Mouse (Mus musculus) bone marrow macrophage, adult 2 months (primary cell): ENCODE data around the gene Prss40. TPM values are rescaled to one million over a fixed set of nuclear protein-coding genes. Genes with fewer than 3 reads are reported as not detected.

Experiments used
- H3K27ac ChIP-seq: 2 replicates; pipeline ENCODE4 v1.5.1; 2012; ENCODE audit warnings: low read depth, low read length; ENCODE audit not compliant: insufficient read depth
- H3K4me1 ChIP-seq: 2 replicates; pipeline ENCODE4 v1.6.1; 2012; ENCODE audit warnings: low read length; ENCODE audit not compliant: control insufficient read depth, insufficient read depth
- H3K4me3 ChIP-seq: 2 replicates; pipeline ENCODE4 v1.5.1; 2012; ENCODE audit warnings: mild to moderate bottlenecking, low read length, moderate library complexity; ENCODE audit not compliant: insufficient read depth
- CTCF ChIP-seq: IDR thresholded peaks from 2 replicates; pipeline ENCODE4 v1.5.1; 2012; ENCODE audit warnings: low read depth, mild to moderate bottlenecking, low read length, moderate library complexity
- POLR2A ChIP-seq: IDR thresholded peaks from 2 replicates; pipeline ENCODE4 v1.6.1; 2012; ENCODE audit warnings: mild to moderate bottlenecking, low read depth, low read length, borderline replicate concordance
- polyA plus RNA-seq: library from polyadenylated mRNA; stranded (reverse); fragments of >200 nt; gene quantifications from 2 replicates; pipeline ENCODE4 v1.2.4, GENCODE M21; 2012; ENCODE audit not compliant: missing spikeins, insufficient read depth, insufficient read length

The Prss40 gene
- not detected in 2 replicates for polyA plus RNA-seq

DNA sequence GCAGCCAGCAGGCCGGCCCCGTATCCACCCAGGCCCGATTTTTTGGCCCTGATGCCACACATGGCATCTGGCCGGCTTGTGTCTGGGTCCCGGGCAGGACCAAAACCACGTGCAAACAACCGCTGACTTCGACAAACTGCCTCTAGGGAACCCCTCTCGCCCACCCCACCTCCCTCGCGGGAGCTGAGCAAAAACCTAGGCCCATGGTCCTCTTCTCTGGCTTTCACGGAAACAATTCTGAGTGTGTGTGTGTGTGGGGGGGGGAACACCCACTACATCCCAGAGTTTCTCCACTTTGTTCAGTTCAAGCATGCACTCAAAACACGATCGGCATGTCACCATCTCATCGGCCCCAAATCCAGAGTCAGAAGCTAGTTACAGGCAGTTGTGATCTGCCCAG lies at the start of gene Prss40:
TSS of gene Prss40 (minus strand) at position 101 of the 400 bp plus-strand sequence.
- Histone ChIP-seq H3K4me3 (no peak within 1 kb of the TSS), H3K27ac (no peak within 1 kb of the TSS), H3K4me1 (peaks cover 3% of the 10 kb centered on the region; the same call in 1 of the 2 replicates)
- TF ChIP-seq POLR2A = no peak
- TF ChIP-seq CTCF = no peak

DNA sequence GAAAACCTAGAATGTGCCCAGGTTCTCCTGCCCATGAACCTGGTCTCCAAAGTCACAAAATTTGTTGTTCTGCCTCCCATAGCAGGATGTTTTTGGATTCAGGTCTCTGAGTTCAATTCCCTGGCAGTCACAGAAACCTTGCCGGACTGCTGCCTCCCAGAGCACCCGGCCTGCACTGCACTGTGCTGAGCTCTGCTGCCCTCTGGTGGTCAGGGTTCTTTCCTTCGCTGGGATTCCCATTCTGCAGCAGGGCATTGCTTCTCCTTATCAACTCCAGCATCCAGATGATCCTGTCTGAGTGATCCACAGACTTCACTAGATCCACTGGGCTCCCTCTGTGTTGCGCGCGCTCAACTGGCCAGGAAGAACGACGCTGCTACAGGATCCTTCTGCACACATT lies 41.6 kb upstream of the Prss40 start:
- Histone ChIP-seq H3K27ac (no peak overlapping the region), H3K4me1 (no peaks in the 10 kb centered on the region)
- TF ChIP-seq POLR2A (no peak), CTCF (peak; percentile 89)

DNA sequence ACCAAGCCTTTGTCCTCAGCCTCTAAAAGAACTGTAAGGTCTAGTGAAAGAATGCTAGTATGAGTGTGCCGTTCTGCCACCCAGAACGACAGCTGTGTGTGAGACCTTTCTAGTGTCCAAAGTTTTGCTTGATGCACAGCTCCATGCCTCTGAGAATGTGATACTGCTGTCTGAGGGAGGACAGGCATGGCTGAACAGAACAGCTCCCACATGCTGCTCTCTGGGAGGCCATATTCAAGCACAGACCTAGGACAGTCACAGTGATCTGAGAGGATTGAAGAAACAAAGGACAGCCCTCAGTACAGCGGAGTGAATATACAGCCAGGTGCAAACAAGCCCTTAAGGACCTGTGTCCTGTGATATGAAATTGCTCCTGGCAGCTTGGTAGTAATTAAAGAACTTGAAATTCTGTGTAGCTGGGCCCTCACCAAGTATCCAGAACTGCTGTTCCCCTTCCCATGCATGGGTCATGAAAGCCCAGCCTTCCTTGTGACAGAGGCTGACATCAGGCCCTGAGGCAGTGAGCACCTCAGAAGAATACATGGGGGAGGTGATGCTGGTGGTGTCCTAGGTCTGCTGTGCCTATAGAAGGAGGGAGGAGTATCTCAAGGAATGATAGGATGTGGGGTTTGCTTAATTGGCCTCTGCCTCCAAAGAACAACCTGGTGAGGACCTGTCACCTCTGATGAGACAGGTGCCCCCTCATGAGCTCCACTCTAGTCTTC lies 40.7 kb upstream of the Prss40 start:
- TF ChIP-seq POLR2A (no peak), CTCF (no peak)
- H3K27ac ChIP-seq = no peak overlapping the region
- H3K4me3 ChIP-seq = no peak overlapping the region

More for the DNA sequence above, 41.6 kb upstream of the Prss40 start:
- no peak overlapping the region for H3K4me3 ChIP-seq

DNA sequence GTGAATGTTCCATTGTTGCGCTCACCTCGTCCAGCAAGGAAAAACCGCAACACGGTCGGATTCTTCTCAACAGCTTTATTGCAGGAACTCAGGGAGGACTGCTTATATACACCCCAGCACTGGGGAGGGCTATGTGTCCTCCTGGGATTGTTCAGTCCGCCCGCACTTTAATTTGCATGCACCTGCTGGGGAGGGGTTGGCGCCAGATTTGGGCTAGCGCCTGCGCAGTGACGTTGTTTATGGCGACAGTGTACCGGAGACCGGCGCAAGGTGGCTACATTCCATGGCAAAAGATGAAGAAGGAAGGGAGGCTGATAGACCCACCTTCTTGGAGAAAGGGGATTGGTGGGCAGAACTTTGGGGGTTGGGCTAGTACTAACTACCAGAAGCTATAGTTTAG lies 39.3 kb upstream of the Prss40 start:
- H3K4me3 ChIP-seq = no peak overlapping the region
- TF ChIP-seq CTCF (no peak), POLR2A (no peak)
- H3K27ac ChIP-seq = no peak overlapping the region
- no peaks in the 10 kb centered on the region for H3K4me1 ChIP-seq

More for the DNA sequence above, 40.7 kb upstream of the Prss40 start:
- H3K4me1 ChIP-seq = no peaks in the 10 kb centered on the region

DNA sequence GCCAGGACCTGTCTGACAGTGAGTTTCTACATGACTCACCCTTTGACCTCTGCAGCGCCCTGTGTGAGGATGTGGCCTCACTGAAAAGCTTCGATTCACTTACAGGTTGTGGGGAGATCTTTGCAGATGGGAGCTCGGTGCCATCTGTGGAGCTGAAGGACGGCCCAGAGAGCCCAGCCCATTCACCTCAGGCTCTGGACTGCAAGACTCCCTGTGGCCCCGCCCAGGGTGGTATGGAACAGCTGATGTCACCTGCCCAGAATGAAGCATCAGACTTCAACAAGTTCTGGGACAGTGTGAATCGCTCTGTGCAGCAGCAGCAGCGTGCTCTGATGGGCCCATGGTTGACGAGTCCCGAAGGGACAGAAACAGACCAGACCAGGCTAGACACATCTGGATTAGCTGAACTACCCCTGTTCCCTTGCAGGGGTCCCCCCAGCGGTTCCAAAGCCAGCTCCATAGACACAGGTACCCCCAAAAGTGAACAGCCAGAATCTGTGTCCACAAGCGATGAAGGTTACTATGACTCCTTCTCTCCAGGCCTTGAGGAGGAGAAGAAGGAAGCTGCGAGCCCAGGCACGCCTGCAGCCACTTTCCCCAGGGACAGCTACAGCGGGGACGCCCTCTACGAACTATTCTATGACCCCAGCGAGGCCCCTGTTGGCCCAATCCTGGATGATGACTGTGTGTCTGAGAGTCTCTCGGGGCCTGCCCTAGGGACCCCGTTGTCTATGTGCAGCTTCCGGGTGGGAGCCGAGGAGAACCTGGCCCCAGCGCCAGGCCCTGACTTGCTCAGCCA lies 26.8 kb upstream of the Prss40 start:
- Histone ChIP-seq H3K27ac (no peak overlapping the region), H3K4me1 (no peaks in the 10 kb centered on the region), H3K4me3 (no peak overlapping the region)
- TF ChIP-seq POLR2A (no peak), CTCF (no peak)

DNA sequence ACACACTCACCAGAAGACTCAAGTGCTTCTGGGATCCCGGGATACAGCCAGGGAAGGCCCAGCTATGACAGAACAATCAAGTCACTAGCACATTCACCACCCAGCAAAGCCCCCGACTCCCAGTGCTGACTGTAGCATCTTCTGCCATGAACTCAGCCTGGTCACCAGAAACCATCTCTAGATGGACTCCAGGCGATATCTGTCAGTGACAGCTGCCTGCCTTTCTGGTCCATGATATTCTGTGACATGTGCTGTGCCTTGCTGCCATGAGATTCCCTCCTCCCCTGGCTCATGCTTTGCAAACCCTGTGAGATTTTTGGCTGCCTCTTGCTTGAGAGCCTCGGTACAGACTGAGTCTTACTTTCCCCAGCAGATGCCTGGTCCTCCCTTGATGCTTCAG lies 24.0 kb upstream of the Prss40 start:
- TF ChIP-seq POLR2A = no peak
- no peak for TF ChIP-seq CTCF
- Histone ChIP-seq H3K4me3 (no peak overlapping the region), H3K4me1 (no peaks in the 10 kb centered on the region), H3K27ac (no peak overlapping the region)

DNA sequence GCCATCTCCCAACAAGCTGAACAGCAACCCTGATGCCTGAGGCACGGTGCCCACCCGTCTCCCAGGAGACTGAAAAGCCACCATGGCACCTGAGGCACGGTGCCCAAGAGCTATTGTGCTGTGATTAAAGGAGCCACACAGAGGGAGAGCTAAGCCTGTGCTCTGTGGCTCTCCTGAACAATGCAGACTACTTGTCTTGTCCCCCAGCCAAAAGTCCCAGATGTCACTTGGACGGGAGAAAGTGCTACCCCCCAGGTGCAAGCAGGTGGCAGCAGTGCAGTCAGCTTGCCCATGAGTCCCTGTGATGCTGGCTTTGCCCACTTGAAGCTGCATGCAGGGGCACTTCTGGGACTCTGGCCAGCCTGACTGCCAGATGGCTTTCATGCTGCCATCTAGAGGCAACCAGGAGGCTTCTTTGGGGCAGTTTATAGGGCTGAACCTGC lies 23.1 kb upstream of the Prss40 start:
- no peaks in the 10 kb centered on the region for H3K4me1 ChIP-seq
- no peak overlapping the region for H3K27ac ChIP-seq
- TF ChIP-seq POLR2A (no peak), CTCF (no peak)
- H3K4me3 ChIP-seq = no peak overlapping the region

DNA sequence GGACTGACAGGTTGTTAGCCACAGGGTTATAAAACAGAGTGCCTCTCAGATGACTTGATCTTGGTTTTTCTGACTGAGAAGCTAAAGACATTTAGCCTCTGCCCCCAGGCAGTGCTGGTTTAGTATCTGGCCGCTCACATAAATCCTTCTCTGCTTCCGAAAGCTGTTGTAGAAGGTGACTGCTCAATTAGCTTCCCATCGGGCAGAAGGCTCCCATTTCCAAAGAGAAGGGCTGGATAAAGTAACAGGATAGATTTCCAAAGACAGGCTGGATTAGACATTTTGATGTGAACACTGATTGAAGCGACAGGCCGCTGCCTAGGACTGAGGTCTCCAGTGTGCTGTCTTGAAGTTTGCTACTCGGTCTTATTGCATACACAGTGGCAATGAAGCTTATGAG lies 21.5 kb upstream of the Prss40 start:
- Histone ChIP-seq H3K4me1 (no peaks in the 10 kb centered on the region), H3K27ac (no peak overlapping the region), H3K4me3 (no peak overlapping the region)
- no peak for TF ChIP-seq CTCF
- no peak for TF ChIP-seq POLR2A

DNA sequence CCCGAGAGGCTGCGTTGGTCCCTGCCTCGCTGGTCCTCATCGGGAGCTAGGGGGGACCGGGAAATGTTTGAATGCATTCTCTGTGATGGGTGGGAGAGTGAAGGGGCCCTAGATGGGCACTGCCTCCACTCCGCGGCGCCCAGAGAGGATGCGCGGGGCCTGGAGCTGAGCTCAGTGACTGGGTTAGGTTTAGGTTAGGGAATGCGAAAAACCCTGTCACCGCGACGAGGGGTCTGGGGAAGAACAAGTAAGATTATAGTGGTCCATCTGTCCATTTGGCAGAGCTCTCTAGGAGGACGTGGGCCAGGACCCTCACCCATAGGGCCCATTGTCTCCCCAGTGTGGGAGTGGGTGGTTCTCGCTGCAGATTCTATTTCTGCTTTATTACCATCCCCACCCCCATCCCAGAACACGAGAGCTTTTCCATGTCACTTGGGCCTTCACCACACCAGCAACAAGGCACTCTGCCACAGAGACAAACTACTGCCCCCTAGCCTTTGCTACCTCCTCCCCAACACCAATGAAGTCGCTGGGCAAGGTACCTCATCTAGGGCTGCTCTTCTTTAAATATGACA lies 19.1 kb upstream of the Prss40 start:
- no peak overlapping the region for H3K27ac ChIP-seq
- no peaks in the 10 kb centered on the region for H3K4me1 ChIP-seq
- no peak overlapping the region for H3K4me3 ChIP-seq
- no peak for TF ChIP-seq POLR2A
- TF ChIP-seq CTCF = no peak
